ENCODE assay signal across 13 mouse cellular contexts in the genomic region with DNA sequence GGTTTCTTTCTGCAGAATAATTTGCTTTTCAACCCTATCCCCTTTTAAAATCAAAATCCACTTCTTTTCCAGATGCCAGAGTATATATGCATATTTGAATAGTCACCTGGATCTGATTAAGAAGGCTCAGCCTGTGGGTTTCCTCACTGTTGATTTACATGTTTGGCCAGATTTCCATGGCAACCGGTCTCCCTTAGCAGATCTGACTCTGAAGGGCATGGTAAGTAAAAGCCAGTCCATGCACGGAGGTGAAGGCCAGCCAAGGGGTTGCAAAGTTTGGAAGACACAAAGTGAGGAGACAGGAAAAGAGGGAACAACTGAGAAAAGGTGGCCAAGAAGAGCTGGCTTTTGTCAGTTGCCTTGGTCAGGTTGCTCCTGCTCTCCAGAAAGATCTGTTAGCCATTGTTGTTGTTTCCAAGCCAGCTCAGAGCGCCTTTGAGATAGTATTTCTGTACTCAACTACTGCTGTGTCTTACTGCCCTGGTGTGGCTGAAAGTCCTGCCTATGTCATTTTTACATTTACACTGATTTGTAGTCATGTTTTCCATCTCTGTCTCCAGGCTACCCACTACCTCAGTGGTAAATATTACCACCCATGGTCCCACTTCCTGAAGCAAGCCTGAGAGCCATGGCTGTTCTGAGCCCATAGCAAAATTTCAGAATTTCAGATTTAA.
A peak's percentile ranks its signal among the peaks of the same experiment; 100 is the strongest.
DNase-seq lines count a peak whose midpoint lies in the region; ATAC-seq and TF ChIP-seq lines count a peak whose summit lies in the region.
"Had no signal": no experiment of that assay in that cellular context is flagged by ENCODE, and none has a peak within 500 bp of the region (broad histone marks: within the 10 kb centered on the region; RNA-seq: fewer than 3 reads in every experiment).

No protein-coding gene starts in this region.

- no peak overlapping the region for H3K4me3 ChIP-seq in lung, embryonic 16.5 days (ENCODE audit: low read length)
- H3K4me3 ChIP-seq in lung, adult 2 months (replicated peaks; ENCODE audit: extremely low read depth, low read depth, low read length): no peak overlapping the region
- no peak overlapping the region for H3K4me3 ChIP-seq in embryonic facial prominence, embryonic 11.5 days (ENCODE audit: low read depth, low read length)
- no peak overlapping the region for H3K4me3 ChIP-seq in limb, embryonic 15.5 days
- no peak overlapping the region for H3K4me3 ChIP-seq in intestine, embryonic 15.5 days (replicated peaks)
- H3K4me3 ChIP-seq: heart, embryonic 15.5 days; liver, embryonic 15.5 days had no signal

- no peak overlapping the region for H3K9ac ChIP-seq in lung, embryonic 16.5 days (ENCODE audit: low read length)
- H3K9ac ChIP-seq in embryonic facial prominence, embryonic 11.5 days (replicated peaks; ENCODE audit: low read length): no peak overlapping the region
- H3K9ac ChIP-seq in limb, embryonic 15.5 days: no peak overlapping the region
- no peak overlapping the region for H3K9ac ChIP-seq in intestine, embryonic 15.5 days
- H3K9ac ChIP-seq: heart, embryonic 15.5 days; liver, embryonic 15.5 days had no signal

- H3K9me3 ChIP-seq in lung, embryonic 16.5 days (ENCODE audit: control insufficient read depth, low read length): no peaks in the 10 kb centered on the region
- H3K9me3 ChIP-seq in embryonic facial prominence, embryonic 11.5 days (replicated peaks; ENCODE audit: control insufficient read depth, low read length): no peaks in the 10 kb centered on the region
- no peaks in the 10 kb centered on the region for H3K9me3 ChIP-seq in limb, embryonic 15.5 days
- H3K9me3 ChIP-seq in intestine, embryonic 15.5 days: no peaks in the 10 kb centered on the region
- H3K9me3 ChIP-seq: G1E; heart, embryonic 15.5 days; liver, embryonic 15.5 days had no signal

- H3K27me3 ChIP-seq in lung, embryonic 16.5 days (ENCODE audit: control insufficient read depth, insufficient read depth, low read depth, low read length): no peaks in the 10 kb centered on the region
- no peaks in the 10 kb centered on the region for H3K27me3 ChIP-seq in embryonic facial prominence, embryonic 11.5 days (ENCODE audit: control insufficient read depth, insufficient read depth, low read length)
- no peaks in the 10 kb centered on the region for H3K27me3 ChIP-seq in limb, embryonic 15.5 days
- no peaks in the 10 kb centered on the region for H3K27me3 ChIP-seq in intestine, embryonic 15.5 days (replicated peaks)
- H3K27me3 ChIP-seq: heart, embryonic 15.5 days; liver, embryonic 15.5 days had no signal

- no peak for TF ChIP-seq POLR2A in lung, adult 2 months (IDR thresholded peaks at IDR 0.05; ENCODE audit: borderline replicate concordance, extremely low read depth, low read depth, low read length)

- H3K36me3 ChIP-seq in lung, embryonic 16.5 days (ENCODE audit: control insufficient read depth, insufficient read depth, low read length): no peaks in the 10 kb centered on the region
- no peaks in the 10 kb centered on the region for H3K36me3 ChIP-seq in embryonic facial prominence, embryonic 11.5 days (replicated peaks; ENCODE audit: control insufficient read depth, insufficient read depth, low read depth, low read length)
- H3K36me3 ChIP-seq in limb, embryonic 15.5 days: no peaks in the 10 kb centered on the region
- no peaks in the 10 kb centered on the region for H3K36me3 ChIP-seq in intestine, embryonic 15.5 days
- H3K36me3 ChIP-seq: G1E; heart, embryonic 15.5 days; liver, embryonic 15.5 days had no signal

- no peaks in the 10 kb centered on the region for H3K4me1 ChIP-seq in lung, embryonic 16.5 days (replicated peaks; ENCODE audit: control insufficient read depth, insufficient read depth, low read length)
- H3K4me1 ChIP-seq in lung, adult 2 months (ENCODE audit: control insufficient read depth, insufficient read depth, low read length): no peaks in the 10 kb centered on the region
- no peaks in the 10 kb centered on the region for H3K4me1 ChIP-seq in embryonic facial prominence, embryonic 11.5 days (ENCODE audit: control insufficient read depth, insufficient read depth, low read length)
- H3K4me1 ChIP-seq in limb, embryonic 15.5 days: peaks cover 16% of the 10 kb centered on the region
- no peaks in the 10 kb centered on the region for H3K4me1 ChIP-seq in intestine, embryonic 15.5 days (replicated peaks)
- H3K4me1 ChIP-seq: heart, embryonic 15.5 days; liver, embryonic 15.5 days had no signal

- no peak for TF ChIP-seq CTCF in lung, adult 2 months (IDR thresholded peaks at IDR 0.05; ENCODE audit: insufficient read depth, low read length)

- no peak for DNase-seq in lung, adult 2 months
- peak; percentile 7 for DNase-seq in adrenal gland, postnatal 25 days
- peak; percentile 94 for DNase-seq in embryonic facial prominence, embryonic 11.5 days (ENCODE audit: low spot score)
- DNase-seq in heart, adult 11 months: no peak
- DNase-seq in left cerebral cortex, adult 11 months (ENCODE audit: low spot score): no peak
- DNase-seq: kidney, adult 11 months; thymus, postnatal 25 days had no signal

- H3K4me2 ChIP-seq in lung, embryonic 16.5 days (ENCODE audit: low read depth, low read length): no peak overlapping the region
- H3K4me2 ChIP-seq in embryonic facial prominence, embryonic 11.5 days (ENCODE audit: low read depth, low read length): no peak overlapping the region
- H3K4me2 ChIP-seq in limb, embryonic 15.5 days: 0 out of 2 replicates have a peak overlapping the region, but pooled peaks have one; percentile 2
- H3K4me2 ChIP-seq in intestine, embryonic 15.5 days (replicated peaks): no peak overlapping the region
- H3K4me2 ChIP-seq: heart, embryonic 15.5 days; liver, embryonic 15.5 days had no signal

- WGBS in lung, embryonic 16.5 days: 53% methylated on average over 3 of the region's 3 CpGs
- WGBS in lung, adult 2 months: 73% methylated on average over 3 of the region's 3 CpGs
- WGBS in embryonic facial prominence, embryonic 11.5 days: 39% methylated on average over 3 of the region's 3 CpGs
- WGBS in limb, embryonic 15.5 days: 40% methylated on average over 3 of the region's 3 CpGs
- 66% methylated on average over 3 of the region's 3 CpGs for WGBS in intestine, embryonic 15.5 days

- peak; percentile 62 for ATAC-seq in lung, embryonic 16.5 days (ENCODE audit: low read depth)
- peak; percentile 84; the same call in 1 of the 2 replicates for ATAC-seq in embryonic facial prominence, embryonic 11.5 days (replicated peaks; ENCODE audit: insufficient number of reproducible peaks, low FRiP score, low TSS enrichment, low read depth)
- ATAC-seq in limb, embryonic 15.5 days (ENCODE audit: insufficient number of reproducible peaks, low FRiP score, low TSS enrichment, low read depth): peak; percentile 84
- no peak; the same call in 1 of the 2 replicates for ATAC-seq in intestine, embryonic 15.5 days

- H3K27ac ChIP-seq in lung, embryonic 16.5 days (ENCODE audit: low read length): peak overlapping the region; percentile 53
- H3K27ac ChIP-seq in embryonic facial prominence, embryonic 11.5 days (replicated peaks; ENCODE audit: low read depth, low read length): 0 out of 2 replicates have a peak overlapping the region, but pooled peaks have one; percentile 62
- peak overlapping the region; percentile 85 for H3K27ac ChIP-seq in limb, embryonic 15.5 days
- H3K27ac ChIP-seq in intestine, embryonic 15.5 days: no peak overlapping the region
- H3K27ac ChIP-seq: heart, embryonic 15.5 days; liver, embryonic 15.5 days had no signal

Comparison
In these comparisons a context has a peak if more than half of its experiments do, and no peak if none do; other contexts are left out.
1. DNase-seq: peak in adrenal gland, postnatal 25 days (single experiment) and embryonic facial prominence, embryonic 11.5 days (single experiment); none in lung, adult 2 months (single experiment), heart, adult 11 months (single experiment) and left cerebral cortex, adult 11 months (single experiment).